Mouse (Mus musculus): Measurements from ENCODE around the gene Dclk2. TPM values are rescaled to one million over a fixed set of nuclear protein-coding genes. Genes with fewer than 3 reads are reported as not detected.

The Dclk2 gene
- total RNA-seq, 2 experiments from 2014 or later = 0.49 to 0.84 TPM

GRCm38 (mm10) chr3:86768969-86769368 lies 151.7 kb downstream of the Dclk2 start:
- intact Hi-C loops (cut with DNase I) = loop anchor here (10.0 kb wide), 2 partner anchors 224 to 444 kb away; partner anchors contain the start of gene Mab21l2
- DNase-seq = no peak

- intact Hi-C loops (cut with DNase I) = loop anchor here (10.0 kb wide), 2 partner anchors 224 to 444 kb away; partner anchors contain the start of gene Mab21l2
- no peak for DNase-seq
Measured at GRCm38 (mm10) chr3:86768553-86768952, 152.1 kb downstream of the Dclk2 start.

- no peak for DNase-seq
- intact Hi-C loops (cut with DNase I) = loop anchor here (10.0 kb wide), 2 partner anchors 218 to 438 kb away; partner anchors contain the start of gene Mab21l2
Measured at GRCm38 (mm10) chr3:86762456-86762855, 158.2 kb downstream of the Dclk2 start.

GRCm38 (mm10) chr3:86762036-86762415 lies 158.6 kb downstream of the Dclk2 start:
- DNase-seq = no peak
- intact Hi-C loops (cut with DNase I) = loop anchor here (10.0 kb wide), 2 partner anchors 217 to 437 kb away; partner anchors contain the start of gene Mab21l2

GRCm38 (mm10) chr3:86761095-86762035 lies 159.3 kb downstream of the Dclk2 start:
- intact Hi-C loops (cut with DNase I) = loop anchor here (10.0 kb wide), 2 partner anchors 217 to 437 kb away; partner anchors contain the start of gene Mab21l2
- no peak for DNase-seq

DNA sequence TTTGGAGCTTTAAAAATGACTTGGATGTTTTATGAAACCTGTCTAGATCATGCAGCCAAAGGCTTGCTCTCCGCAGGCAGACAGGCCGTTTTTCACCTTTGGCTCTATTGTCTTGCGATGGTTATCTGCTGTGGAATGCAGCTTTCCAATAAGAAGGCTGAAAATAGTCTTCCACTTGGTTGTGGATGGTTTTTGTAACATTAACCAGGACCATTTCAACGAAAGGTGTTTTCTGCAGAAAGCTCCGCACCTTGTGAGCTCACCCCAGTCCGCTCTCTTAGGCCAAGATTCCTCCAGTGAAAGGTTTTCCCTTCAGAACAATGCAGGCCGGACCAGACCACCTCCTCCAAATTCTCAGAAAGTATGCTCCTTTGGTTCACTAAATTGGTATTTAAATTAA lies 160.2 kb downstream of the Dclk2 start:
- DNase-seq = no peak
- intact Hi-C loops (cut with DNase I) = loop anchor here (10.0 kb wide), 2 partner anchors 216 to 436 kb away; partner anchors contain the start of gene Mab21l2

DNA sequence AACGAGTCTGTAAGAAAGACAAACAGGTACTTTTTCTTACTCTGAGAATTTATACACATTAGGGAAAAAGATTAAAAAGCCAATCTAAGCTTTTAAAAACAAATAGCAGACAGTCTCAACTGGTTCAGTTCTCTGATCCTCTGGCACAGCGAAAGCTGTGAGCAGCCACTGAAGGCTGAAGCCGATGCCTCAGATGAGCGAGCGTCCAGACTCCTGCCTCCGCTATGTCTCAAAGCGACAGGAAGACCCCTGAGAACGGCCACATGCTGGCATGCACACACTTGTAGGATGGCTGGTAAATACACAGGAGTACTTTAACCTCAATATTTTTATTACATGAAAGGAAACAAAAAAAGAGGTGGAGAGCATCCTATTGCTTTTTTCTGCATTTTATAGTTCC lies 160.8 kb downstream of the Dclk2 start:
- intact Hi-C loops (cut with DNase I) = loop anchor here (10.0 kb wide), 2 partner anchors 215 to 435 kb away; partner anchors contain the start of gene Mab21l2
- no peak for DNase-seq

DNA sequence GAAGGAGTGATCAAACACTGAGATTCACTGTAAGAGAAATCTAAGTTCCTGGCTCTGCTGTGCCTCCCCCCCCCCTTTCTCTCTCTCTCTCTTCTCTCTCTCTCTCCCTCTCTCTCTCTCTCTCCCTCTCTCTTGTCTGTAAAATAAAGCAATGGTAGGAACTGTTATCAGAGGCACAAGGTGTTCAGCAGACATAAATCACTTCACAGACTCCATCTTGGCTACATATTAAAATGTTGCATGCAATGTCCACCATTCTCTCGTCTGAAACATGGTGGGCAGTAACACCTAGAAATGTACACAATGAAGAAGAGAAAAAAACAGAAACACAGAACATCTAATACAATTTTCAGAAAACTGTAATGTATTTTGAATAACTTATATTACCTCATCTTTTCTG lies 161.3 kb downstream of the Dclk2 start:
- intact Hi-C loops (cut with DNase I) = no loop called here
- no peak for DNase-seq

DNA sequence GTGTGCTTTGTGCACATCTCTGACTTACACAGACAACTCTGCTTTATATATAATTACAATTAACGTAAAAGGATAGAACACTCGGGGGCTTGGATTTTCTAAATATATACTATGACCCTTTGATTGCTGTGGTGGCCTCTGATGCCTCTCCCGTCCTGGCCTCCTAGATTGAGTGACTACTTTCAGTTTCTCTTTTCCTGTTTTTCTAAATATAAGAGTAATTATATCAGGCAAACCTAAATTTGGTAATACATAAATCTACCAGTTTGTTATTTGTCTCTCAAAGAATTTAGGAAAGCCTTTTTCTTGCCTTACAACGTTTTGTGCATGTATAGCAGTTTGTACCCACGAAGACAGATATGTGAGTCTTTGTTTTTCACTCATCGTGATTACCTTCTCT lies 161.9 kb downstream of the Dclk2 start:
- intact Hi-C loops (cut with DNase I) = no loop called here
- DNase-seq = no peak

- no peak for DNase-seq
- intact Hi-C loops (cut with DNase I) = no loop called here
Measured at GRCm38 (mm10) chr3:86756548-86756947, 164.1 kb downstream of the Dclk2 start.

DNA sequence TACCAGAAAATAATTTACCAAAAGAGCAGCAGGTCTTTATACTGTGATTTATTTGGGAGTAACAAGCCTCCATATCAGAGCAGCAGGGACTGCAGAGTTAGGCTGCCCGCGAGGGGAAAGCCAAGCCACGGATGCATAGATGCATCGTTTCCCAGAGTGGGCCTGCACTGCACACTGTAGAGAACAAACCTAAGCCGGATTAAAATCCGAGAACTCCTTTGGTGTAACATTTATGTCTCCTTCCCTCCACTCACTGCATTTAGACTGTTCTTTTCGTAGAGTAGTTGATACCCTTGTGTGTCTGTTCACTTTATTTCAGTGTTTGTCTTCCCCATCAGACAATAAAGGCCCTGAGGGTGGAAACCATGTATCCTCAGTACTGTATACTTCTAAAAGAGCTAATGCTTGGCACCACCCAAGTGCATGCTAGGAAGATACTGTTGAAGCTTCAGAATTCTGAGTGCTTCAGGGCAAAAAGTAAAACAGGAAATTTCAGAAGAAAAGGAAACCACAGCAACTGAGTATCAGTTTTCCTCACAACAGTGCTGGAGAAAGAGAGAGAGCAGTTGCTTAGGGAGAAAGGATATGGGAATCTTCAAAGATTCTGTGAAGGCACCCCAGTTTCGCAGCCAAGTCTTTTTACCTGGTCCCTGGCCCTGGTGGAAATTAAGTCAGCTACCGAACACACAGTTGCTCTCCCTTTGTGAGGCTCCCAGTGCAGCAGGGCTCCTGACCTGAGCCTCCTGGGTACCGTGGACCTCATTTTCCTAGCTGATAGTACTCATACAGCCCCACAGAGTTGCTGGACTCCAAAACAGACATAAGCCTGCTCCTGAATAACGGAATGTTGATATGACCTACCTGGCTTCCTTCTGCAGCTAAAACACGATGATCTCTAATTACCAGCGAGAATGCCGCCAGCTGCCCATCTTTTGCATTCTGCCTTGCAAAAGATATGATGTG lies 165.8 kb downstream of the Dclk2 start:
- intact Hi-C loops (cut with DNase I) = no loop called here
- DNase-seq = no peak

- intact Hi-C loops (cut with DNase I) = no loop called here
- DNase-seq = no peak
Measured at GRCm38 (mm10) chr3:86754178-86754577, 166.5 kb downstream of the Dclk2 start.

- intact Hi-C loops (cut with DNase I) = no loop called here
- DNase-seq = no peak
Measured at GRCm38 (mm10) chr3:86750652-86751051, 170.0 kb downstream of the Dclk2 start.

DNA sequence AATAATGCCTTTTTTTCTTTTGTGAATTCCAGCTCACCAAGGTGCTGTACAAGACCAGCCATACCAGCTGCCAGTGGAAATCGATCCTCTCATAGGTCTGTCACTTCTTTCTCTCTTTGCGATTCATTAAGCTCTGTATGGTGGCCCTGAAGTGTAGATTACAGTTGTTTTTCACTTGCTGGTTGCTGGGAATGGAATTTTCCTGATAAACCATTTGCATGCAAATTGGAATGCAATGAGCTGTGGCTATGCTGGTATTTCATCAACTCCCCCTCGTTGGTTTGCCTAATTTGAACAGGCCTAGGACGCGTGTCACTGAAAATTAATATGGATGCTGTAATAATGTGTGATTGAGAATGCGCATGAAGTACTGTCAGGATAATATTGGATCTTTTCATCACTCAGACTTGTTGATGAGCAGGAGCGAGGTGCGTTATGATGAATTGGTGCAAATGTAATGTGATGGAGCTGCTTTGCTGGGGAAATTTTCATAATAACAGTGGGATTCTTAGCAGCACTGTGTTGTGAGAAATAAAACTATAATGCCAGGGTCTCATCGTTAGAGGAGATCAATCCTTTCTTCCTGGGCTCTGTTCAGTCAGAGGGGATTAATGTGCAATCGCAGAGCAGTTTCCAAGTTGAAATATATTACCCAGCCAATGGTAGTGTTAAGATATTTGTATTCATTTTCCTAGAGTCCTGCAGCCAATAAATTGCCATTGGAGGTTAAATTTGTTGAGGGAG lies 174.7 kb downstream of the Dclk2 start:
- DNase-seq = no peak
- intact Hi-C loops (cut with DNase I) = no loop called here

- intact Hi-C loops (cut with DNase I) = no loop called here
- no peak for DNase-seq
Measured at GRCm38 (mm10) chr3:86745348-86745747, 175.3 kb downstream of the Dclk2 start.

DNA sequence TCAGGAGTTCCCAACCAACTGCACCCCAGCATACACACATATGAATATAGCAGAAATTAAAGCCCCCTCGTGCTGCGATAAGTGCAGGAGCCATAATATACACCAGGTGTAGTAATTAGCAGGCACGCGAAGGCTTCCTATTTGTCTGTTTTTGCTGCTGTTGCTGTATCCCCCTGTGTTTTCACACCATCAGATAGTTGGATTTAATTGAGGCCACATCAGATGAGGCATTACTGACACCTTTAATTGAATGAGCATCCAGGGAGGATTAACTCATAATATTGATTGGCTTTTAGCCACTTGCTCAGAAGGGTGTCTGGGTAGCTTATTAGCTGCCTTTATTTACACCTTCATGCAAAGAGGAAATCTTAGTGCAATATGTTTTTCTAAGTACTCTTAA lies 180.9 kb downstream of the Dclk2 start:
- intact Hi-C loops (cut with DNase I) = no loop called here
- no peak for DNase-seq

GRCm38 (mm10) chr3:86738831-86739230 lies 181.8 kb downstream of the Dclk2 start:
- DNase-seq = no peak
- intact Hi-C loops (cut with DNase I) = no loop called here
